Mouse (Mus musculus) testis, adult 2 months (tissue): ENCODE results near the gene Msrb3.

Source experiments
- CTCF ChIP-seq: fragments of 200-500 bp; IDR thresholded peaks from 2 replicates; pipeline ENCODE4 v1.5.1; 2012; ENCODE audit warnings: low read depth, mild to moderate bottlenecking, inconsistent platforms, low read length, moderate library complexity; ENCODE audit not compliant: control insufficient read depth, insufficient read depth, insufficient replicate concordance
- POLR2A ChIP-seq: fragments of 200-500 bp; IDR thresholded peaks from 2 replicates; pipeline ENCODE4 v1.6.1; 2012; ENCODE audit warnings: low read depth, mild to moderate bottlenecking, inconsistent platforms, low read length, moderate library complexity; ENCODE audit not compliant: control insufficient read depth

DNA sequence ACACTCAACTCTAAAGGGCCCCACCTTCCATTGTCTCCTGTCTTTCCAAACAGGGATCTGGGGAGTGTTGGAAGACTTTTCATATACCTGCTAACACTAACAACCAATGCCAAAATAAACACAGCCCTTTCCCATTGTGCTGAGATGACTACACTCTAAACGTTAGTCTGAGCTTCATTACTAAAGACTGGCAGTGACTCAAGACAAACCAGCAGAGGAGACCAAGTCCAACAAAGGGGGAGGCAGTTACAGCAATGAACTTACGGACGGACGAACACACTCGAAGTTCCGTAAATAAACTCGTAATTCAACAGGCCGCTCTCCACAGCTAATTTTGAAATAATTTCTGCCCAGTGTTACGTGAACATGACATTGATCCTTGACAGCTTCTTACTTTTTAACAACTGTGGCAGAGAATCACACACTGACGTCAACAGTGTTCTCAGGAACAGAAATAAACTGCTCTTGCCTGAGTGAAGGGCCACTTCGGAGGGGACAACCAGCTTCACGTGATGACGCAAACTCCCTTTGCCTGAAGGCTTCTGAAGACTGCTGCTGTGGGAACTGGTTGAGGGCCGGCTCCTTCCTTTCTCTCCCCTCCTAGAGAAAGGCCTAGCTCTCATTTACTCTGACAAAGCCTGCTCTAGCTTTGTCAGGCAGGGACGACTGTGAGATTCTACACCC, 16.2 kb upstream of the Msrb3 start:
- TF ChIP-seq CTCF = no peak
- no peak for TF ChIP-seq POLR2A
